Mouse (Mus musculus) lung, postnatal 0 days (tissue): ENCODE data around the gene Hnf1a.

ENCODE experiments used
- CTCF ChIP-seq: IDR thresholded peaks from 2 replicates; pipeline ENCODE4 v1.5.1; 2016; ENCODE audit warnings: antibody characterized with exemption, mild to moderate bottlenecking
- EP300 ChIP-seq: IDR thresholded peaks from 2 replicates; pipeline ENCODE4 v1.6.1; 2016; ENCODE audit warnings: antibody characterized with exemption, mild to moderate bottlenecking, control low read depth

- TF ChIP-seq CTCF (no peak), EP300 (no peak)
Measured at GRCm38 (mm10) chr5:114945072-114945471, 25.8 kb downstream of the Hnf1a start.
